Mouse (Mus musculus) stomach, embryonic 14.5 days (tissue): ENCODE data around the gene Gm37240. TPM values are rescaled to one million over a fixed set of nuclear protein-coding genes. Genes with fewer than 3 reads are reported as not detected.

Source experiments
- ATAC-seq: fragments of 200-750 bp; cut with Nextera tagmentation; 2 replicates; pipeline ENCODE4 v1.8.0; 2017; ENCODE audit warnings: low read depth, moderate TSS enrichment; ENCODE audit not compliant: insufficient number of reproducible peaks, insufficient read depth, low FRiP score
- H3K27ac ChIP-seq: fragments of 300-500 bp; sonication (generic); 2 replicates; pipeline ENCODE4 v1.5.1; 2014; ENCODE audit warnings: mild to moderate bottlenecking, low read length, moderate library complexity, mixed read lengths
- H3K27me3 ChIP-seq: fragments of 300-500 bp; sonication (generic); 2 replicates; pipeline ENCODE4 v1.6.1; 2014; ENCODE audit warnings: low read length, control low read depth, mixed read lengths; ENCODE audit not compliant: control insufficient read depth, insufficient read depth
- H3K36me3 ChIP-seq: fragments of 300-500 bp; sonication (generic); 2 replicates; pipeline ENCODE4 v1.6.1; 2014; ENCODE audit warnings: mild to moderate bottlenecking, control low read depth, low read length, moderate library complexity, mixed read lengths; ENCODE audit not compliant: control insufficient read depth, insufficient read depth
- H3K4me1 ChIP-seq: fragments of 300-500 bp; sonication (generic); 2 replicates; pipeline ENCODE4 v1.6.1; 2014; ENCODE audit warnings: low read length, control low read depth, mixed read lengths; ENCODE audit not compliant: control insufficient read depth, insufficient read depth
- H3K4me2 ChIP-seq: fragments of 300-500 bp; sonication (generic); replicated peaks from 2 replicates; pipeline ENCODE4 v1.6.1; 2014; ENCODE audit warnings: low read depth, low read length, control low read depth
- H3K4me3 ChIP-seq: fragments of 300-500 bp; sonication (generic); 2 replicates; pipeline ENCODE4 v1.5.1; 2014; ENCODE audit warnings: low read depth, low read length, control low read depth
- H3K9ac ChIP-seq: fragments of 300-500 bp; sonication (generic); replicated peaks from 2 replicates; pipeline ENCODE4 v1.6.1; 2014; ENCODE audit warnings: low read depth, mild to moderate bottlenecking, control low read depth, low read length, moderate library complexity, mixed read lengths
- H3K9me3 ChIP-seq: fragments of 300-500 bp; sonication (generic); 2 replicates; pipeline ENCODE4 v1.6.1; 2016; ENCODE audit warnings: low read depth, low read length, control low read depth; ENCODE audit not compliant: control insufficient read depth
- WGBS: fragments of 180-500 bp; shearing (Covaris S2); extraction: QIAGEN DNeasy Blood & Tissue Kit; methylation state at CpG from one replicate; pipeline ENCODE4 v1.1.7; 2014; 5-methylcytosine and 5-hydroxymethylcytosine counted together
- polyA plus RNA-seq: library from polyadenylated mRNA; unstranded; fragments of >200 nt; fragmentation: Nextera tagmentation; extraction: Ambion mirVana; gene quantifications from 2 replicates; pipeline ENCODE4 v1.2.1, GENCODE M21; 2014

The Gm37240 gene
- polyA plus RNA-seq, 1 experiment from 2014 or later: 9.6 TPM

GRCm38 (mm10) chr3:85308706-85309105, 578.6 kb downstream of the Gm37240 start:
- H3K4me3 ChIP-seq: no peak overlapping the region
- no peak overlapping the region for H3K4me2 ChIP-seq
- H3K4me1 ChIP-seq: no peaks in the 10 kb centered on the region
- ATAC-seq: no peak
- H3K9ac ChIP-seq: no peak overlapping the region
- no peaks in the 10 kb centered on the region for H3K36me3 ChIP-seq
- no peak overlapping the region for H3K27ac ChIP-seq
- H3K9me3 ChIP-seq: no peaks in the 10 kb centered on the region
- WGBS: 71% methylated on average over 4 of the region's 4 CpGs
- H3K27me3 ChIP-seq: no peaks in the 10 kb centered on the region

- no peak overlapping the region for H3K27ac ChIP-seq
- no peaks in the 10 kb centered on the region for H3K9me3 ChIP-seq
- H3K4me3 ChIP-seq: no peak overlapping the region
- no peak for ATAC-seq
- WGBS: 73% methylated on average over 3 of the region's 3 CpGs
- H3K9ac ChIP-seq: no peak overlapping the region
- no peaks in the 10 kb centered on the region for H3K4me1 ChIP-seq
- H3K36me3 ChIP-seq: no peaks in the 10 kb centered on the region
- no peak overlapping the region for H3K4me2 ChIP-seq
- H3K27me3 ChIP-seq: no peaks in the 10 kb centered on the region
Observed at GRCm38 (mm10) chr3:85301851-85302250, 585.5 kb downstream of the Gm37240 start.

GRCm38 (mm10) chr3:85301336-85301735, 586.0 kb downstream of the Gm37240 start:
- no peak for ATAC-seq
- H3K4me1 ChIP-seq: no peaks in the 10 kb centered on the region
- no peak overlapping the region for H3K27ac ChIP-seq
- no peak overlapping the region for H3K4me3 ChIP-seq
- no peaks in the 10 kb centered on the region for H3K27me3 ChIP-seq
- WGBS: 95% methylated on average over 2 of the region's 2 CpGs
- no peak overlapping the region for H3K4me2 ChIP-seq
- no peaks in the 10 kb centered on the region for H3K36me3 ChIP-seq
- no peak overlapping the region for H3K9ac ChIP-seq
- no peaks in the 10 kb centered on the region for H3K9me3 ChIP-seq

GRCm38 (mm10) chr3:85299649-85300550, 587.4 kb downstream of the Gm37240 start:
- no peak overlapping the region for H3K4me2 ChIP-seq
- no peaks in the 10 kb centered on the region for H3K9me3 ChIP-seq
- no peak overlapping the region for H3K4me3 ChIP-seq
- no peaks in the 10 kb centered on the region for H3K4me1 ChIP-seq
- no peak overlapping the region for H3K9ac ChIP-seq
- H3K27ac ChIP-seq: no peak overlapping the region
- 85% methylated on average over 18 of the region's 18 CpGs for WGBS
- H3K27me3 ChIP-seq: no peaks in the 10 kb centered on the region
- no peaks in the 10 kb centered on the region for H3K36me3 ChIP-seq
- ATAC-seq: no peak

GRCm38 (mm10) chr3:85295229-85295628, 592.1 kb downstream of the Gm37240 start:
- no peak overlapping the region for H3K4me3 ChIP-seq
- no peaks in the 10 kb centered on the region for H3K36me3 ChIP-seq
- no peaks in the 10 kb centered on the region for H3K9me3 ChIP-seq
- H3K4me2 ChIP-seq: no peak overlapping the region
- H3K27me3 ChIP-seq: no peaks in the 10 kb centered on the region
- no peak overlapping the region for H3K27ac ChIP-seq
- 89% methylated on average over 9 of the region's 9 CpGs for WGBS
- H3K4me1 ChIP-seq: no peaks in the 10 kb centered on the region
- ATAC-seq: no peak
- H3K9ac ChIP-seq: no peak overlapping the region

GRCm38 (mm10) chr3:85287627-85288026, 599.7 kb downstream of the Gm37240 start:
- no peak overlapping the region for H3K27ac ChIP-seq
- no peaks in the 10 kb centered on the region for H3K36me3 ChIP-seq
- no peaks in the 10 kb centered on the region for H3K27me3 ChIP-seq
- no peak overlapping the region for H3K9ac ChIP-seq
- no peak for ATAC-seq
- no peaks in the 10 kb centered on the region for H3K4me1 ChIP-seq
- 79% methylated on average over 2 of the region's 2 CpGs for whole genome bisulfite sequencing
- H3K4me2 ChIP-seq: no peak overlapping the region
- H3K9me3 ChIP-seq: no peaks in the 10 kb centered on the region
- H3K4me3 ChIP-seq: no peak overlapping the region

- no peak for ATAC-seq
- H3K36me3 ChIP-seq: no peaks in the 10 kb centered on the region
- H3K27ac ChIP-seq: no peak overlapping the region
- H3K27me3 ChIP-seq: no peaks in the 10 kb centered on the region
- H3K4me3 ChIP-seq: no peak overlapping the region
- H3K9ac ChIP-seq: no peak overlapping the region
- WGBS: 67% methylated on average over 2 of the region's 2 CpGs
- H3K4me2 ChIP-seq: no peak overlapping the region
- H3K4me1 ChIP-seq: no peaks in the 10 kb centered on the region
- no peaks in the 10 kb centered on the region for H3K9me3 ChIP-seq
Observed at GRCm38 (mm10) chr3:85284483-85284882, 602.8 kb downstream of the Gm37240 start.

- no peaks in the 10 kb centered on the region for H3K4me1 ChIP-seq
- no peak for ATAC-seq
- H3K27me3 ChIP-seq: no peaks in the 10 kb centered on the region
- H3K4me2 ChIP-seq: no peak overlapping the region
- no peak overlapping the region for H3K9ac ChIP-seq
- H3K9me3 ChIP-seq: no peaks in the 10 kb centered on the region
- WGBS: 87% methylated on average over 5 of the region's 5 CpGs
- H3K36me3 ChIP-seq: no peaks in the 10 kb centered on the region
- no peak overlapping the region for H3K4me3 ChIP-seq
- H3K27ac ChIP-seq: no peak overlapping the region
Observed at GRCm38 (mm10) chr3:85282816-85283215, 604.5 kb downstream of the Gm37240 start.

- Histone ChIP-seq H3K27me3 (no peaks in the 10 kb centered on the region), H3K9ac (no peak overlapping the region), H3K36me3 (no peaks in the 10 kb centered on the region), H3K9me3 (no peaks in the 10 kb centered on the region), H3K4me1 (no peaks in the 10 kb centered on the region), H3K27ac (no peak overlapping the region), H3K4me3 (no peak overlapping the region), H3K4me2 (no peak overlapping the region)
- 43% methylated on average over 10 of the region's 10 CpGs for WGBS
- no peak for ATAC-seq
Observed at GRCm38 (mm10) chr3:85275075-85275474, 612.2 kb downstream of the Gm37240 start.
